Mouse (Mus musculus): ENCODE measurements around the gene Golga4. TPM values are rescaled to one million over a fixed set of nuclear protein-coding genes. Genes with fewer than 3 reads are reported as not detected.

Gene Golga4
- polyA plus RNA-seq, 1 experiment, result 85.1 TPM

GRCm38 (mm10) chr9:118488138-118488895 lies 17.8 kb upstream of the Golga4 start:
- TF ChIP-seq POLR2A (IDR thresholded peaks at IDR 0.05; ENCODE audit: low read depth, low read length), result no peak
- peak overlapping the region; percentile 46 for H3K4me3 ChIP-seq (ENCODE audit: insufficient read depth, low read length)
- H3K4me1 ChIP-seq (ENCODE audit: control insufficient read depth, insufficient read depth, low read length), result no peaks in the 10 kb centered on the region
- no peak overlapping the region for H3K27ac ChIP-seq (ENCODE audit: insufficient read depth, low read length)

GRCm38 (mm10) chr9:118488896-118489578 lies 17.0 kb upstream of the Golga4 start:
- H3K4me3 ChIP-seq (ENCODE audit: insufficient read depth, low read length), result peak overlapping the region; percentile 46; the same call in 1 of the 2 replicates
- TF ChIP-seq POLR2A (IDR thresholded peaks at IDR 0.05; ENCODE audit: low read depth, low read length) (no peak), CTCF (IDR thresholded peaks at IDR 0.05; ENCODE audit: borderline replicate concordance, insufficient read depth, low read length) (no peak)
- H3K27ac ChIP-seq (ENCODE audit: insufficient read depth, low read length), result no peak overlapping the region
- no peaks in the 10 kb centered on the region for H3K4me1 ChIP-seq (ENCODE audit: control insufficient read depth, insufficient read depth, low read length)

- TF ChIP-seq CTCF (IDR thresholded peaks at IDR 0.05; ENCODE audit: borderline replicate concordance, insufficient read depth, low read length) (peak; percentile 70), POLR2A (IDR thresholded peaks at IDR 0.05; ENCODE audit: low read depth, low read length) (no peak)
- Histone ChIP-seq H3K27ac (ENCODE audit: insufficient read depth, low read length) (no peak overlapping the region), H3K4me1 (ENCODE audit: control insufficient read depth, insufficient read depth, low read length) (no peaks in the 10 kb centered on the region), H3K4me3 (ENCODE audit: insufficient read depth, low read length) (no peak overlapping the region)
These were observed 16.5 kb upstream of the Golga4 start for GRCm38 (mm10) chr9:118489579-118490019.

- Histone ChIP-seq H3K4me1 (ENCODE audit: control insufficient read depth, insufficient read depth, low read length) (no peaks in the 10 kb centered on the region), H3K27ac (ENCODE audit: insufficient read depth, low read length) (no peak overlapping the region), H3K4me3 (ENCODE audit: insufficient read depth, low read length) (no peak overlapping the region)
- TF ChIP-seq CTCF (IDR thresholded peaks at IDR 0.05; ENCODE audit: borderline replicate concordance, insufficient read depth, low read length) (no peak), POLR2A (IDR thresholded peaks at IDR 0.05; ENCODE audit: low read depth, low read length) (no peak)
These were observed 14.9 kb upstream of the Golga4 start for GRCm38 (mm10) chr9:118491195-118491594.

- Histone ChIP-seq H3K4me3 (ENCODE audit: insufficient read depth, low read length) (no peak overlapping the region), H3K4me1 (ENCODE audit: control insufficient read depth, insufficient read depth, low read length) (no peaks in the 10 kb centered on the region), H3K27ac (ENCODE audit: insufficient read depth, low read length) (no peak overlapping the region)
- TF ChIP-seq POLR2A (IDR thresholded peaks at IDR 0.05; ENCODE audit: low read depth, low read length), result no peak
- TF ChIP-seq CTCF (IDR thresholded peaks at IDR 0.05; ENCODE audit: borderline replicate concordance, insufficient read depth, low read length), result no peak
These were observed 13.0 kb upstream of the Golga4 start for GRCm38 (mm10) chr9:118492932-118493698.

GRCm38 (mm10) chr9:118494106-118494505 lies 12.0 kb upstream of the Golga4 start:
- Histone ChIP-seq H3K4me3 (ENCODE audit: insufficient read depth, low read length) (no peak overlapping the region), H3K4me1 (ENCODE audit: control insufficient read depth, insufficient read depth, low read length) (no peaks in the 10 kb centered on the region), H3K27ac (ENCODE audit: insufficient read depth, low read length) (no peak overlapping the region)
- TF ChIP-seq CTCF (IDR thresholded peaks at IDR 0.05; ENCODE audit: borderline replicate concordance, insufficient read depth, low read length), result no peak
- TF ChIP-seq POLR2A (IDR thresholded peaks at IDR 0.05; ENCODE audit: low read depth, low read length), result no peak

- Histone ChIP-seq H3K4me1 (ENCODE audit: control insufficient read depth, insufficient read depth, low read length) (no peaks in the 10 kb centered on the region), H3K4me3 (ENCODE audit: insufficient read depth, low read length) (no peak overlapping the region), H3K27ac (ENCODE audit: insufficient read depth, low read length) (no peak overlapping the region)
- TF ChIP-seq CTCF (IDR thresholded peaks at IDR 0.05; ENCODE audit: borderline replicate concordance, insufficient read depth, low read length), result no peak
- TF ChIP-seq POLR2A (IDR thresholded peaks at IDR 0.05; ENCODE audit: low read depth, low read length), result no peak
These were observed 10.1 kb upstream of the Golga4 start for GRCm38 (mm10) chr9:118495933-118496332.

- Histone ChIP-seq H3K4me1 (ENCODE audit: control insufficient read depth, insufficient read depth, low read length) (no peaks in the 10 kb centered on the region), H3K4me3 (ENCODE audit: insufficient read depth, low read length) (no peak overlapping the region), H3K27ac (ENCODE audit: insufficient read depth, low read length) (no peak overlapping the region)
- TF ChIP-seq POLR2A (IDR thresholded peaks at IDR 0.05; ENCODE audit: low read depth, low read length) (no peak), CTCF (IDR thresholded peaks at IDR 0.05; ENCODE audit: borderline replicate concordance, insufficient read depth, low read length) (no peak)
These were observed 9.1 kb upstream of the Golga4 start for GRCm38 (mm10) chr9:118496952-118497351.

GRCm38 (mm10) chr9:118498061-118498460 lies 8.0 kb upstream of the Golga4 start:
- Histone ChIP-seq H3K4me3 (ENCODE audit: insufficient read depth, low read length) (no peak overlapping the region), H3K4me1 (ENCODE audit: control insufficient read depth, insufficient read depth, low read length) (no peaks in the 10 kb centered on the region), H3K27ac (ENCODE audit: insufficient read depth, low read length) (no peak overlapping the region)
- TF ChIP-seq CTCF (IDR thresholded peaks at IDR 0.05; ENCODE audit: borderline replicate concordance, insufficient read depth, low read length) (no peak), POLR2A (IDR thresholded peaks at IDR 0.05; ENCODE audit: low read depth, low read length) (no peak)
